Mouse (Mus musculus): ENCODE measurements around the gene Snd1. TPM values are rescaled to one million over a fixed set of nuclear protein-coding genes. Genes with fewer than 3 reads are reported as not detected.

The Snd1 gene
- polyA plus RNA-seq, 1 experiment from 2014 or later: 82.0 TPM

DNA sequence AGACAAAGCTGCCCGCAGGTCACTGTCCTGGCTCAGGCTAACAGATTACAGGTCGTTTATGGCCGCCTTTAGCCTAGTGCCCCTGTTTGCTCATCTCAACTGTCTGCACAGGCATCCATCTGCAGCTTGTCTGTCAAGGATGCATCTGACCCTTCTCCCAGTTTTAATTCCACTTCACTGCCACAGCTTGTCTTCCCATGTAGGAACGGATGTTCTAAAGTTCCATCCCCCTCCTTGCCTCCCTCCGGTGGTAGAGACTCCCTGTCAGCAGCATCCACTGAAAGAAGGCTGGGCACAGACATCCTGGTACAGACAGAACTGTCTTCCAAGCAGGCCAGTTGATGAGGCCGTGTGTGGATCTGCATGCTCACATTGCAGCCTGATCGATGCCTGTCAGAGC is 377.4 kb downstream of the Snd1 start:
- no peak overlapping the region for H3K4me3 ChIP-seq
- no peak overlapping the region for H3K4me2 ChIP-seq
- H3K9ac ChIP-seq: no peak overlapping the region
- H3K27me3 ChIP-seq (replicated peaks): no peaks in the 10 kb centered on the region
- H3K4me1 ChIP-seq: peaks cover 44% of the 10 kb centered on the region
- no peaks in the 10 kb centered on the region for H3K9me3 ChIP-seq
- 68% methylated on average over 7 of the region's 7 CpGs for WGBS
- ATAC-seq (replicated peaks): no peak
- H3K36me3 ChIP-seq (replicated peaks): no peaks in the 10 kb centered on the region
- H3K27ac ChIP-seq: no peak overlapping the region

DNA sequence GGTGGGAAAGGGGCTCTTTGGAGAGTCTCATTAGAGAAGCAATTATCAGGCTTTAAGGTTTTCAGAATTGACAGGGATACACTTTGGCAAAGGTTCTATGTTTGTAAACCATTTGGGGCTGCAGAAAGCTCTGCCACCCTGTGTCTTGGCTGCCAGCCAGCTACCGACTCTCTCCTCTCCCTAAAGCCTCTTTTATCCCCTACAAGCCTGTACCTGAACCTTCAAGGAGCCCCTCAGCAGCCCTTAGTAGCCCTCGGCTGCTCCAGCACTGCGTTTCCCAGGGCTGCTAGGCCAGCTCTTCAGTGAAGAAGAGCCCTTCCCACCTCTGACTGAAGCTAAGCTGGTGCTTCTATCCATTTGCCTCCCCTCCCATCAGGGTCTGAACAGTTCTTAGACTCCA is 378.2 kb downstream of the Snd1 start:
- H3K36me3 ChIP-seq (replicated peaks): no peaks in the 10 kb centered on the region
- 16% methylated on average over 3 of the region's 3 CpGs for WGBS
- no peaks in the 10 kb centered on the region for H3K9me3 ChIP-seq
- H3K9ac ChIP-seq: no peak overlapping the region
- no peak overlapping the region for H3K4me2 ChIP-seq
- peak overlapping the region; percentile 22 for H3K27ac ChIP-seq
- ATAC-seq (replicated peaks): no peak
- H3K4me1 ChIP-seq: peaks cover 39% of the 10 kb centered on the region
- no peaks in the 10 kb centered on the region for H3K27me3 ChIP-seq (replicated peaks)
- H3K4me3 ChIP-seq: no peak overlapping the region

DNA sequence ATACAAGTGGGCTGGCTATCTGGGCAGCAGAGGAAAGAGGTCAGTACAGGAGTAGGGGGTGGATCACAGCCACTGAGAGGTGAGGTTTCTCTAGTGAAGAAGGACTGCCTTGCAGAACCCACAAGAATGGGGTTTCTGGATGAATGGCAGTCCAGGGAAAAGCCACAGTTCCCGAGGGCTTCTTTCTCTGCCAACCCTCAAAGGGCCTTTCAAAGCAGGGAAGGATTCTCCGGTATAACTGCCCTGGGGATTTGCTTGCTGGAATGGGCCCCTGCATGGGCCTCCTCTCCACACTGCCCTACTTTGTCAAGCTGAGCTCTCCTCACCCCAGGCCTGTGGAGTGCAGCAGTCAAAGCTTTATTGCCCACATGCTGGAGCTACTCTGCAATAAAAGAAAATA is 378.7 kb downstream of the Snd1 start:
- H3K4me2 ChIP-seq: no peak overlapping the region
- H3K9me3 ChIP-seq: no peaks in the 10 kb centered on the region
- peak overlapping the region; percentile 22 for H3K27ac ChIP-seq
- peaks cover 38% of the 10 kb centered on the region for H3K4me1 ChIP-seq
- no peaks in the 10 kb centered on the region for H3K27me3 ChIP-seq (replicated peaks)
- no peak overlapping the region for H3K4me3 ChIP-seq
- H3K36me3 ChIP-seq (replicated peaks): no peaks in the 10 kb centered on the region
- WGBS: 6% methylated on average over 2 of the region's 2 CpGs
- H3K9ac ChIP-seq: no peak overlapping the region
- ATAC-seq (replicated peaks): no peak

DNA sequence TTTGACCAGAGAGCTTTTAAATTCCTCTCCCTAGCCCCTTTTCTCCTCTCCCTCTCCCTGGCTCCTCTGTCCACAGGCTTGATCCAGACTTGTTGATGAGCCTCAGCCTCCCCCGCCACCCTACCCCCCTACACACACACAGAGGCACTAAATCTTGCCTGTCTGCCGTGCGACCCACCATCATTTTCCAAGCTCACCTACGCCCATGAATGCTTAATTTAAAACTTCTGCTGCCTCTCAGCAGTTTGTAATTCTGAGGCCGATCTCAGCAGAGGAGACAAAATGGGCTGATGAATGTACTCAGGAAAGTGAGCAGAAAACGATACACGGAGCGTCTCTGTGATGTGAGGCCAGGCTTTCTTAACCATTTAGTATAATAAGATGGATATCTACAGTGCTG is 379.7 kb downstream of the Snd1 start:
- H3K9ac ChIP-seq: no peak overlapping the region
- 0 out of 2 replicates have a peak, but pooled peaks have one; percentile 46 for ATAC-seq (replicated peaks)
- H3K27me3 ChIP-seq (replicated peaks): no peaks in the 10 kb centered on the region
- H3K4me3 ChIP-seq: no peak overlapping the region
- peaks cover 35% of the 10 kb centered on the region for H3K4me1 ChIP-seq
- H3K27ac ChIP-seq: no peak overlapping the region
- no peak overlapping the region for H3K4me2 ChIP-seq
- H3K9me3 ChIP-seq: no peaks in the 10 kb centered on the region
- 48% methylated on average over 8 of the region's 8 CpGs for WGBS
- no peaks in the 10 kb centered on the region for H3K36me3 ChIP-seq (replicated peaks)

DNA sequence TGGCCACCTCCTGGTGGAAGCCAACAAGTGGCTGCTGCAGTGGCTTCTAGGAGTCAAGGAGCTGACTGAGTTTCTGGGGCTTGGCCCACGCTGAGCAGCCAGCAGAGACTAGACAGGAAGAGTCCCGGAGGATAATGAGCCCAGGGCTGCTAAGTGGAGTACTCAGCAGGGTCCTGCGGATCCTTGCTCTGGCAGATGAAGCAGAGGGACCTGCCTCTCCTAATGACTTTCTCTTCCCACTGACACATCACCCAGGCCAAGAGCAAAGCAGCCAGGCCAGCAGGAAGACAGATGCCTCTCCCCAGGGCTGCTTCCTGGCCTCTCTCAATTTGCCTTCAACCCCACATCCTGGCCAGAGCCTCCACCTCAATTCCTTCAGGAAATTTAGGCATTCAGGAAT is 380.5 kb downstream of the Snd1 start:
- H3K27ac ChIP-seq: 0 out of 2 replicates have a peak overlapping the region, but pooled peaks have one; percentile 7
- ATAC-seq (replicated peaks): no peak
- no peak overlapping the region for H3K9ac ChIP-seq
- H3K27me3 ChIP-seq (replicated peaks): no peaks in the 10 kb centered on the region
- H3K4me2 ChIP-seq: no peak overlapping the region
- WGBS: 16% methylated on average over 3 of the region's 3 CpGs
- H3K9me3 ChIP-seq: no peaks in the 10 kb centered on the region
- peaks cover 35% of the 10 kb centered on the region for H3K4me1 ChIP-seq
- no peak overlapping the region for H3K4me3 ChIP-seq
- no peaks in the 10 kb centered on the region for H3K36me3 ChIP-seq (replicated peaks)

DNA sequence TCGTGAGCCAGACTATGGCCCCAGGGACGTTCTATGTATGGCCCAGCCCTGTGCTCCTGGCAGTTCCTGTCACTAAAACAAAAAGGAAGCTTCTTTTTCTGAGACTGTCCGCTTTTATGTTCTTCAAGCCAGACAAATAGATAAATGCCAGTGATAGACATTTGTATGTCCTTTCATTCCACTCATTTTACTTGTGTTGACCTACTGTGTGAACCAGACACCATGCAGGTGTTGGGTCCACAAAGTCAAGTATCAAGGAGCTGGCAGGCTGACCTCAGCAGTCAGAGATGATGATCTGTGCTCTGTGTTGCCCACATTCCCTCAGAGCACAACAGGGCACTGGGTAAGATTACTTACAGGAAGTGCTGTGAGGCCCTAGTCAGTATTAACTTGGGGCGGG is 381.9 kb downstream of the Snd1 start:
- no peaks in the 10 kb centered on the region for H3K27me3 ChIP-seq (replicated peaks)
- no peak overlapping the region for H3K4me2 ChIP-seq
- no peak overlapping the region for H3K27ac ChIP-seq
- peaks cover 40% of the 10 kb centered on the region for H3K4me1 ChIP-seq
- H3K9me3 ChIP-seq: no peaks in the 10 kb centered on the region
- no peak overlapping the region for H3K4me3 ChIP-seq
- no peak for ATAC-seq (replicated peaks)
- H3K9ac ChIP-seq: no peak overlapping the region
- WGBS: 89% methylated on average over 4 of the region's 4 CpGs
- H3K36me3 ChIP-seq (replicated peaks): no peaks in the 10 kb centered on the region

DNA sequence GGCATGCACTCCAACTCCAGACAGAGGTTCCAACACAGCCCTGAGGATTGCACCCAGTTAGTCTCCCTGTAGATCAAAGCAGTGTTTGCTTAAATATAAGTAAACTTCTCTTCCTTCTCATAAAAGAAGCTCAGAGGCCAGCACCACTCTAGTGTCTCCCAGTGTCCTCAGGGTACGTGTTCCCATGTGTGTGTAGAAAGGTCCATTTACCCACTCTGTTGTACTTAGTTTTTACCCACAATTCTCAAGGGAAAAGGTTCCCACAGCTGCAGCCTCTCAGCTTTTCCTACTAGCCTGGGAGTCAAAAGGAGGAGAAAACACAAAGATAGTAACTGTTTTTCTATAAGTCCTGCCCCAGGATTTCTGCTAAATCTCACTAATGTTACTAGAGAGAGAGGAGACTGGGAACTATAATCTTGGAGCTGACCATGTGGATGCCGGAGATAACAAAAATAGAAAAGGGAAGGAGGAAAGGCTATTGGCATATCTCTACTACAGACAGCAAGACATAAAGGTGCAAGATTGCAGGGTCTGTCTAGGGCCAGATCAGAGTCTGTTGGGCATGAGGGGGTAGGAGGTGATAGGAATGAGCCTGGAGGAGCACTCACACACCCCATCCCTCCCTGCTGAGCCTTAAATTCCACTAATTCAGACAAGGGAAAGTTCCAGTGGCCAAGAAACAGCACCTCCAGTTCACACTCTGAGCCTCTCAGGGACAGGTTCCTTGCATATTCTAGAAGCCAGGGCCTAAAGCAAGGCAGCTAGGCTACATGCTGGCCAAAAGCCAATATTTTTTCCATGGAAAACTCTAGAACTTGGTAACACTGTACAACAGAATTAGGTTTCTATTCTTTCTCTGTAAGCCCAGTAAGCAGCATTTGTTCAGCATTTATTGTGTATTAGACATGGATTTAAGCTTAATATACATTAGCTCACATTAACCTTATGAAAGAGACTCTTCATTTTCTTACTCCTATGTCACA is 382.6 kb downstream of the Snd1 start:
- H3K9me3 ChIP-seq: no peaks in the 10 kb centered on the region
- ATAC-seq (replicated peaks): no peak
- no peaks in the 10 kb centered on the region for H3K27me3 ChIP-seq (replicated peaks)
- H3K36me3 ChIP-seq (replicated peaks): no peaks in the 10 kb centered on the region
- H3K27ac ChIP-seq: no peak overlapping the region
- H3K4me3 ChIP-seq: no peak overlapping the region
- peaks cover 36% of the 10 kb centered on the region for H3K4me1 ChIP-seq
- no peak overlapping the region for H3K9ac ChIP-seq
- 75% methylated on average over 2 of the region's 2 CpGs for WGBS
- H3K4me2 ChIP-seq: no peak overlapping the region

DNA sequence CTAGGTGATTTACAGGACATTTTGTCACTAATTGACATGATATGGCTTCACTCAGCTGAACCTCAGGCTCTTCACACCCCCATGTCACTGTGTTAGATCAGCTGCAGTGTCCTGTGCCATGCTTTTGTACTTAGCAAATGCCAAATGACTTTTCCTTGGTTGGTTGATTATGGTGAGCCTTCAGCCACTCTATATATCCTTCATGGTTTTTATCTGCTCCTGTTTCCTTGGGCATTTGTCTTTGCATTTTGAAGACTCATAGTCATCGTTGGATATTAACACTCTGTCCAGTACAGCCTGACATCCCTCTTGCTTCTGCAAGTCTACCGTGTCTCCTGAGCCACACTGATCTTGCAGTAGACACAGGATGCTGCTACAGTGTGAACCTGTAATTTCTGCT is 384.2 kb downstream of the Snd1 start:
- Histone ChIP-seq H3K4me3 (no peak overlapping the region), H3K36me3 (replicated peaks) (no peaks in the 10 kb centered on the region), H3K4me2 (no peak overlapping the region), H3K4me1 (peaks cover 22% of the 10 kb centered on the region), H3K9me3 (no peaks in the 10 kb centered on the region), H3K27ac (no peak overlapping the region), H3K27me3 (replicated peaks) (no peaks in the 10 kb centered on the region), H3K9ac (no peak overlapping the region)
- WGBS: 88% methylated on average over 2 of the region's 2 CpGs
- no peak for ATAC-seq (replicated peaks)

DNA sequence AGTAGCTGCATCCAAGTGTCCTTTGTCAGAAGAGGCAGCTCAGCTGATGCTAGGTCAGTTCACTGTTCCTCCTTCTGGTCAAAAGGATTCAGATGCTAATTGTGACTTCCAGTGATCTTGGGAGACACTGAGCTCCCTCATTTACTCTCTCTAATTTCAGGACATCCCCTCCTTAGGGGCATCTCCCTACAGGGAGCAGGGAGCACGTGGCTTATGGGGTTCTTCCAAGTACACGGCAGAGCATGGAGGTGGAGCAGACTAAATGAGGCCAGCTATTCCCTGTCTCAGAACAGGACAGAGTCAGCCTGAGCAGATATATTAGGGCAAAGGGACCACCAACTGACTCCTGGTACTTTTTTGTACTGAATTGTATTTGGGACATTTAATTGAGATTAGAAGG is 385.5 kb downstream of the Snd1 start:
- Histone ChIP-seq H3K9me3 (no peaks in the 10 kb centered on the region), H3K27ac (no peak overlapping the region), H3K4me2 (no peak overlapping the region), H3K36me3 (replicated peaks) (no peaks in the 10 kb centered on the region), H3K27me3 (replicated peaks) (no peaks in the 10 kb centered on the region), H3K4me1 (peaks cover 21% of the 10 kb centered on the region), H3K9ac (no peak overlapping the region), H3K4me3 (no peak overlapping the region)
- no peak for ATAC-seq (replicated peaks)
- WGBS: 23% methylated on average over 2 of the region's 2 CpGs

DNA sequence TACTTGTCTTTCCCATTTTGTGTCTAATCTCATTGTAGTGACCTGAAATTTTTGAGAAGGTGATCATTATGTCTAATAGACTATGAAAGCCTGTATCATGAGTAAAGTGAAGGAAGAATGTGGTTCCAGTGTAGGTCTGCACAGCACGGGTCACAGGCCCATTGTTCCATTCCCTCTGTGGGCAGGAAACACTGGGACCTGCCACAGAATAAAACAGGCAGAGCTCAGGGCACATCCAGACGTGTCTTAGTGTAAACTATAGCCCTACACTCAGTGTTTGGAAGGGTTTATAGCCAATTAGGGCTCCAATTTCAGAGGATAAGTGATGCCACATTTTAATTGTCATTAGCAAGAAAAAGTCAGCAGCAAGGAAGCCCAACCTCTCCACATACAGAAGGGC is 386.0 kb downstream of the Snd1 start:
- WGBS: 36% methylated on average over 2 of the region's 2 CpGs
- Histone ChIP-seq H3K36me3 (replicated peaks) (no peaks in the 10 kb centered on the region), H3K27me3 (replicated peaks) (no peaks in the 10 kb centered on the region), H3K9me3 (no peaks in the 10 kb centered on the region), H3K4me2 (no peak overlapping the region), H3K4me3 (no peak overlapping the region), H3K9ac (no peak overlapping the region), H3K4me1 (peaks cover 19% of the 10 kb centered on the region), H3K27ac (no peak overlapping the region)
- no peak for ATAC-seq (replicated peaks)

DNA sequence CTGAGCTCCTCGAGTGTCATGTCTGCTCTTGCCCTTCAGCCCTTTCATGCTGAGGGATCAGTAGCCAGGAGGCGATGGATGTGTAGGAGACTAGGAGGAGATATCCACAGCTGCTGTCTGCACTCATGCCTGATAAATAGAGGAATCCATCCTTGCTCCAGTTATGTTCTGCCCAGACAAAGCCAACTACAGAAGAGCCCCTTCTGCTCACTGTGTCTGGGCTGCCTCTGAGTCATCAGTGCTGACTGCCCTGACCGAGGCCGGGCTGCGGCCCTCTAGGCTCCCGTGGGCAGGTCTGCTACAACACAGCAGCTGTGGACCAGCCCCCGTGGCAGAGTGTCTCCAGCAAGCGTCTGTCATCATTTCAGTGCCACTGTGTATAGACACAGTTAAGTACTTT is 387.4 kb downstream of the Snd1 start:
- Histone ChIP-seq H3K4me3 (no peak overlapping the region), H3K9ac (no peak overlapping the region), H3K4me1 (peaks cover 21% of the 10 kb centered on the region), H3K27me3 (replicated peaks) (no peaks in the 10 kb centered on the region), H3K9me3 (no peaks in the 10 kb centered on the region), H3K27ac (no peak overlapping the region), H3K36me3 (replicated peaks) (no peaks in the 10 kb centered on the region), H3K4me2 (no peak overlapping the region)
- no peak for ATAC-seq (replicated peaks)
- WGBS: 67% methylated on average over 8 of the region's 8 CpGs

DNA sequence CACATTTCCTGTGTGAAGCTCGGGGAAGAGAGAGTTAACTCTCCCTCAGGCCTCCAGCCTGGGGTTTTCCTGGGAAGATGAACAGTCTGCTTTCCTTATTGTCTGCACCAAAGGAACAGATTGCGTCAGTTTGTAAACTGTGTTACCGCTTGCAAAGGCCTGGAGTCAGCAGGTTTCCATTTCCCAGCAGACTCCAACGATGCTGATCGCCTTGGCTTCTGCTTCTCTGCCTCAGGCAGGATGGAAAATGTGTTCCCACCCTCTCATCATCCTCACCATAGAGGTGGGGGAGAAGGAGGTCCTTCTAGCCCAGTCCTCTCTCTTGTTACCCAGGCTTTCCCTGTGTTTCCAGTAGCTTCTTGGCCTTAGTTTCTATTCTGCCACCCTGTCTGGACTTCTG is 389.7 kb downstream of the Snd1 start:
- no peaks in the 10 kb centered on the region for H3K9me3 ChIP-seq
- H3K27ac ChIP-seq: peak overlapping the region; percentile 68
- 17% methylated on average over 5 of the region's 5 CpGs for WGBS
- H3K9ac ChIP-seq: no peak overlapping the region
- H3K27me3 ChIP-seq (replicated peaks): no peaks in the 10 kb centered on the region
- peaks cover 21% of the 10 kb centered on the region for H3K4me1 ChIP-seq
- H3K36me3 ChIP-seq (replicated peaks): no peaks in the 10 kb centered on the region
- ATAC-seq (replicated peaks): peak; percentile 51
- H3K4me3 ChIP-seq: no peak overlapping the region
- H3K4me2 ChIP-seq: no peak overlapping the region

DNA sequence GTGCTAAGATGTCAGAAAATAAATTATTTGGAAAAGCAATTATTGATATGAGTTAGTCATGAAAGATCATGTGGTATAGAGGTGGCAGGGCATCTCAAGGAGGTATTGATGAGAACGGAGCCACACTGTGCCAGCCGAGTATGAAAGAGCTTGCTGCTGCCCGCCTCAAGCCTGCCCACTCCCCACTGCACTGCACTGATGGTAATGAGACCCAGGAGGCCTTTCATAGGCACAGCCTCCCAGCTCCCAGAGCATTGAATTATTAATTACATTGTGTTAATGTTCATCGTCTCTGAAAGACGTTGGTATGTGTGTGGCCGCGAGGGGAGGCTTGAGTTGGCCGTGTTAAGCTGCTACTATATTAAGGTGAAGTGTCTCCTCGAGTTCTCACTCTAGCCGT is 390.2 kb downstream of the Snd1 start:
- Histone ChIP-seq H3K4me1 (peaks cover 21% of the 10 kb centered on the region), H3K4me2 (0 out of 2 replicates have a peak overlapping the region, but pooled peaks have one; percentile 4), H3K27me3 (replicated peaks) (no peaks in the 10 kb centered on the region), H3K4me3 (no peak overlapping the region), H3K9ac (no peak overlapping the region), H3K27ac (peak overlapping the region; percentile 68), H3K36me3 (replicated peaks) (no peaks in the 10 kb centered on the region), H3K9me3 (no peaks in the 10 kb centered on the region)
- 31% methylated on average over 10 of the region's 10 CpGs for WGBS
- peak; percentile 77 for ATAC-seq (replicated peaks)
